Mouse (Mus musculus) ES-E14 (cell line): ENCODE results near the gene Casp12. TPM values are rescaled to one million over a fixed set of nuclear protein-coding genes. Genes with fewer than 3 reads are reported as not detected.

Experiments used
- DNase-seq: peaks from one replicate; pipeline ENCODE4 v3.0.0-alpha.2; 2013; ENCODE audit warnings: low read depth, low spot score
- H3K27ac ChIP-seq: 2 replicates; pipeline ENCODE4 v1.5.1; 2012; ENCODE audit warnings: low read depth, mild to moderate bottlenecking, low read length, moderate library complexity, mixed read lengths; ENCODE audit not compliant: poor library complexity, insufficient read depth, severe bottlenecking
- H3K36me3 ChIP-seq: 2 replicates; pipeline ENCODE4 v1.6.1; 2012; ENCODE audit warnings: mild to moderate bottlenecking, low read length, moderate library complexity, mixed read lengths; ENCODE audit not compliant: control insufficient read depth, poor library complexity, insufficient read depth, severe bottlenecking
- H3K4me1 ChIP-seq, 2 experiments: fragments of 150-350 bp in 1 of 2; sonication (generic) in 1 of 2; 2 replicates each; pipeline ENCODE4 v1.6.1; 2012; ENCODE audit warnings: low read length in 2 of 2, mild to moderate bottlenecking in 1 of 2, mixed read lengths in 1 of 2; ENCODE audit not compliant: control insufficient read depth in 2 of 2, insufficient read depth in 2 of 2, poor library complexity in 1 of 2
- H3K4me3 ChIP-seq, 2 experiments: fragments of 150-350 bp in 1 of 2; sonication (generic) in 1 of 2; 2 replicates each; pipeline ENCODE4 v1.5.1; 2012; ENCODE audit warnings: low read length in 2 of 2, low read depth in 1 of 2, mild to moderate bottlenecking in 1 of 2, mixed read lengths in 1 of 2; ENCODE audit not compliant: insufficient read depth in 1 of 2, poor library complexity in 1 of 2, severe bottlenecking in 1 of 2
- H3K9ac ChIP-seq: 2 replicates; pipeline ENCODE4 v1.6.1; 2012; ENCODE audit warnings: low read depth, mild to moderate bottlenecking, low read length, mixed read lengths; ENCODE audit not compliant: poor library complexity, insufficient read depth, severe bottlenecking
- H3K9me3 ChIP-seq: fragments of 150-350 bp; sonication (generic); 2 replicates; pipeline ENCODE4 v1.6.1; 2012; ENCODE audit warnings: low read depth, mild to moderate bottlenecking, low read length; ENCODE audit not compliant: control insufficient read depth, insufficient read depth
- CHD2 ChIP-seq: IDR thresholded peaks from 2 replicates; pipeline ENCODE4 v1.6.1; 2014; ENCODE audit warnings: mild to moderate bottlenecking, low read depth, low read length, inconsistent platforms
- in situ Hi-C, 2 experiments: fragments of 600-800 bp; cut with MboI; formaldehyde crosslinking; loops; one replicate each; pipeline ENCODE4 v1.15.1; 2025; ENCODE audit warnings: low sequenced_read_pairs in 2 of 2, inconsistent platforms in 1 of 2; ENCODE audit not compliant: unreplicated experiment in 2 of 2
- total RNA-seq: library from RNA; depleted of rRNA; stranded (reverse); fragments of 300-350 nt; gene quantifications from 2 replicates; pipeline ENCODE4 v1.2.3, GENCODE M21; 2012; rRNA removed

Casp12 gene
- total RNA-seq, 1 experiment: 1.1 TPM

DNA sequence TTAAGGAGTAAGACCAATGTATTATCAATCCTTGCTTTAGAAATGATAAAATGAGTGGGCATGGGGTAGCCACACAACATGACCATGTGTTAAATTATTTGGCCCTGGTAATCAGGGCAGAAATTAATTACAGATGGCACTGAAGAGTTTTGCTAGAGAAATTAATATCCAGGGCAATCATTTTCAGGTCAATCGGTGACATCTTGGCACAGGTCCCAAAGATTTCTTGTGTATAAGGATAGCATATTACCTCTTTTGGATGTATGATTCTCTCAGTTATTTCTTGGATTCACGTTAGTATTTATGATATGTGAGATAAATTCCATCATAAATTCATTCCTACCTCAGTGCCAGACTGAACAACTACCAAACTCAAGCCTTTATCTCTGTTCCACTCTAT, 72.6 kb downstream of the Casp12 start:
- no peak for TF ChIP-seq CHD2
- H3K9me3 ChIP-seq: no peaks in the 10 kb centered on the region
- in situ Hi-C loops: no loop called here
- no peak overlapping the region for H3K4me3 ChIP-seq
- H3K4me1 ChIP-seq: no peaks in the 10 kb centered on the region
- no peak overlapping the region for H3K27ac ChIP-seq
- no peaks in the 10 kb centered on the region for H3K36me3 ChIP-seq
- no peak overlapping the region for H3K9ac ChIP-seq
- no peak for DNase-seq

Other genes starting within 250 kb of the Casp12 start
- gene Casp1, start 46.9 kb upstream of the Casp12 start, total RNA-seq: 0.36 TPM in 1 of 2 replicates, not detected in the other
- 0.40 TPM in 1 of 2 replicates, not detected in the other for gene Casp4, start 36.6 kb upstream of the Casp12 start, total RNA-seq